Mouse (Mus musculus): ENCODE measurements at regions not wholly inside any gene's neighbourhood (a gene's known extent, or its start where the extent isn't known, plus 50 kb on each side); places are given as distances from the start of the nearest gene placed in this dataset.

- peak; percentile 18 for DNase-seq (ENCODE audit: low spot score)
Measured at GRCm38 (mm10) chr1:164874446-164874845, 60.9 kb downstream of the Xcl1 start.

Measured in embryo, embryonic 10.5 days (tissue).